Mouse (Mus musculus) cerebellum, adult (tissue): ENCODE results near the gene Speg.
A peak's percentile ranks its signal among the peaks of the same experiment; 100 is the strongest.

Experiments
- ATAC-seq: cut with Nextera tagmentation; 2 replicates; pipeline ENCODE4 v1.9.2; 2017; ENCODE audit warnings: mild to moderate bottlenecking, moderate library complexity, mixed read lengths; ENCODE audit not compliant: insufficient number of reproducible peaks, low FRiP score, low TSS enrichment

The Speg gene

GRCm38 (mm10) chr1:75455948-75456347 lies 80.9 kb downstream of the Speg start:
- no peak for ATAC-seq

GRCm38 (mm10) chr1:75456746-75457564 lies 81.9 kb downstream of the Speg start:
- ATAC-seq = no peak

GRCm38 (mm10) chr1:75457710-75458024 lies 82.6 kb downstream of the Speg start:
- ATAC-seq = no peak

DNA sequence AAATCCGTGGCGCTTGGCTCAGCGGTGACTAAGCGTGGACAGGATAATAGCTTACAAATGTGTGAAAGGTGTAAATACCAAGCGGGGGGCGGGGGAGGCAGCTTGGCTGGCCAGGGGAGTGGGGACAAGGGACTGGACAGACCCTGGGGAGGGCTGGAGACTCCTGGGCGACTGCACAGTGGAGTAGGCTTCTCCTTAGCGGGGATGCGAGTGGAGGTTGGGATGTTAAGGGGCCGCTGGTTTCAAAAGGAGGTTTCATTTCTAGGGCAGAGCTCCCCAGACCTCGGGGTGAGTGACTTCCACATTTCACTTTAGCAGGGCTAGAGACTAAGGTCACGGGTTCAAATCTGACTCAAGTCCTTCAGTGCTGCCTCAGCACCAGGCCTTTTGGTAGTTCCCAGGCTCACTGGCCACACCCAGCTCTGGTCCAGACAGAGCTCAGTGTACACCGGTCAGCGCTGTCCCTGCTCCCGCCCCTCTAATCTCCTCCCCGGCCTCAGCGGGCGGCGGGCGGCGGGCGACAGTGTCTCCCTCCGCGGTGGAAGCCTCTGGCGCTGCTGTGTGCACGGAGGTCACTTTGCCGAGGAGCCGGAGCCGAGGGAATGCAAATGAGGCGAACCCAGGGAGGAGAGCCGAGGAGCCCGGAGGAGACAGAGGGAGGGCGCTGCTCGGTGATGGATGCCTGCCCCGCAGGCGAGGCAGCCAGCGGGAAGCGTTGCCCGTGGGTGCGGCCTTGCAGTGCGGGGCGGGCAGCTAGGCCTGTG lies 83.1 kb downstream of the Speg start:
- ATAC-seq = peak; percentile 50; the same call in 1 of the 2 replicates

DNA sequence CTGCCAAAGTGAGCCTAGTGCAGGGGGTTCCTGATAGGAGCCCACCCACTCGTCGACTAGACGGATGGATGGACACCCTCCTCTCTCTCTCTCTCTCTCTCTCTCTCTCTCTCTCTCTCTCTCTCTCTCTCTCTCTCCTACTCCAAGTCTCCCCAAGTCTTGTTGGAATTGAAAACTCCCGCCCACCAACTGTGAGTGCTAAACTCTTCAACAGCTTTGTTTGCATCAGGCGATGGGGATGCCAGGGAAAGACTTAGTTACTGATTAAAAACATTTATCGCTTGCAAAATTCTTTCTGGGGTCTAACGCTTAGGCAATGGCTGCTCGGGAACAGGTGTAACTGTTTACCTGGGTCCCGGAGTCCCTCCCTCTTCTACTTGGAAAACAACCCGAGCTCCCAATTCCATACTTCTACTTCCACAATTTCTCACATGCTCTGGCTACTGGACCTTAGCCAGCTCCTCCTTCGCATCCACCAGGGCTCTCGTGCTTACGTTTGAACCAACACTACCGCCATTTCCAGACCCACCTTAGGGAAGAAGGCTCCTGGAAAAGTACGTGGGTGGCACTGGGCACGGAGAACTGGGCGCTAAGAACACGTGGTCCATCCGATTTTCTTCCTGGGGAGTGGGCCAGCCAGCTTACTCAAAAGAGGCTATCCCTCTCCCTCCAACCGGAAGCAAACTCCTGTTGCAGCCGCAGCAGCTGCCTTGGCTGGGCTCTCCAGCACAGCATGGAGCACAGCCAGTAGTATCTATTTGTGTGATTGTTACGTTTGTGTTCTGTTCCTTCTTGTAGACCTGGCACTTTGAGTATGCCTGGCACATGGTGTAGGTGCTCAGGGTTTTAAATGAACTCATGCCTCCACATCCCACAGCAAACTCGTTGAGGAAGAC lies 83.9 kb downstream of the Speg start:
- ATAC-seq = no peak

DNA sequence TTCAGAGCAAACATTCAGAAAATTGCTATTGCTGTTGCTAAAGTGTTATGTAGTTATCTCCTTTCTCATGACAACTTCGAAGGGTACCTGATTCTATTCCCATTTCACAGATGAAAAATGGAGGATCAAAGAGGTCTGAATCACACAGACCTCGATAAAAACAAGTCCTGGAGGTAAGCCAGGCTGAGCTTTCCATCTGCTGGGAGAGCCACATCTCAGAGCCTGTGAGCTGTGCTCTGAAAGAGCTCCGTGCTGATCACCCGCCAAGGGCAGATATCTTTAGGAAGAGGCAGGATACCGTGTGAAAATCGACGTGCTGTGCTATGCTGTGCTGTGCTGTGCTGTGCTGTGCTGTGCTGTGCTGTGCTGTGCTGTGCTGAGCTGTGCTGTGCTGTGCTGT lies 85.2 kb downstream of the Speg start:
- no peak for ATAC-seq

DNA sequence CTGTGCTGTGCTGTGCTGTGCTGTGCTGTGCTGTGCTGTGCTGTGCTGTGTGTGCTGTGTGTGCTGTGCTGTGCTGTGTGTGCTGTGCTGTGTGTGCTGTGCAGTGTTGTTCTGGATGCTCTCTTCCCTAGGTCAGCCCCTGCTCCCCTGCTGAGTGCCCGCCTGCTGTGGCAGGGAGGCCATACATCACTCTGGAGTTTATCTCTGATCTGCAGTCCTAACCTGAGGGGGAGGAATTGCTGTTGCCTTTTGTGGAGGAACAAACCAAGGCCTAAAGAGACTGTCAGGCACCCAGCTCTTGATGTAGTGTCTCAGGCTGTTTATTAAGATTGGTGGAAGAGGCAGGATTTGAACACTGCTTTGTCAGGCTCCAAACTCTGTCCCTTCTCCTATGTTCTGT lies 87.5 kb downstream of the Speg start:
- no peak for ATAC-seq

GRCm38 (mm10) chr1:75463652-75464204 lies 88.6 kb downstream of the Speg start:
- no peak for ATAC-seq

DNA sequence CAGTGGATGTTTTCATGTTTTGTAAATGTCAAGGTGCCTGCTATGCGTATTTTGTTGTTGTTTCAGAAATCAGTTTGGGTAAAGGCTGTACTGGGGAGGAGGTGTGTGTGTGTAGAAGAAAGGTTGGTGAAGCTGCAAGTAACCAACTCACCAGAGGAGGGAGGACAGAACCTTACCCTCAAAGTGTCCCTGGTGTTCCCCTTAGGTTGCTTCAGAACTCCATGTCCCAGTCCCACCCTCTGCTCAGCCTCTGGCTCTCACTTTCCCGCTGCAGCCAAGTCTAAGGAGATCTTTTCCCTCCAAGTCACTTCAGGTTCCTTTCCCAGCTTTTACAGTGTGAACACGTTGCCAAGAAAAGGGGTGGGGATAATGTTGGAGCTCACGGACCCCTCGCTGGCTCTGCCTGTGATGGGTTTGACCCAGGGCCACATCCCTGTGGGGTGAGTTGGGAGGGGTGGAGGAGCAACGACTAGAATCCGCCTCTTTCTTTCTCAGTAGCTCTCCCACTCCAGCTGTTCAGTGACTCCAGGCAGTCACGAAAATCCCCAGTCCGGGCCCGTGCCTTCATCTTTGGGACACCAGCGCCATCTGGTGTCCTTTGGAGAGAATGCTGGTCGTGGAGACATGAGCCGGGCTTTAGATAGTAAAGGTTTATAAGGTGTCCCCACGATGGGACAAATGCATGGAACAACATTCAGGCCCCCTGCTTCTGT lies 92.3 kb downstream of the Speg start:
- ATAC-seq = peak; percentile 67; the same call in 1 of the 2 replicates

- ATAC-seq = no peak
These were observed 94.3 kb downstream of the Speg start for GRCm38 (mm10) chr1:75469287-75469825.

DNA sequence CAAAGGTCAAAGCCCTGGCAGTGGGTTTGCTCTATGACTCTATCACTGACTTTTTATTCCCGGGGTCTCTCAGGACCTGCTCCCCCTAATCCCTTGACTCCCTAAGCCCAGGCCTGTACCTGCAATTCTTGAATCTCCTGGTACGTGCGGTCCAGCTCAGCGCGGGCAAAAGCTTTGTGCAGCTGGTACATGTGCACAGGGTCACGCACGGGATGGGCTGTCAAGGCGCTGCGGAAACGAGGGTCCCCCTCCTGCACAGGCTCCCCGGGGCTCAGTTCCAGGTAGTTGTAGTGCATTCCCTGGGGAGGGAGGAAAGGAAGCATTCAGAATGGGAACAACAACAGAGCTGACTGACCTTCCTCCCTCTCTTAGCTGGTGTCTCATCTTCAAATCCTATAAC lies 101.3 kb downstream of the Speg start:
- no peak for ATAC-seq

- ATAC-seq = peak; percentile 42
These were observed 102.3 kb downstream of the Speg start for GRCm38 (mm10) chr1:75477264-75477965.

GRCm38 (mm10) chr1:75477966-75478290 lies 102.8 kb downstream of the Speg start:
- ATAC-seq = no peak

- no peak; the same call in 1 of the 2 replicates for ATAC-seq
These were observed 103.4 kb downstream of the Speg start for GRCm38 (mm10) chr1:75478497-75478896.

GRCm38 (mm10) chr1:75478916-75479634 lies 104.0 kb downstream of the Speg start, which contains the start of the genes Chpf and Tmem198:
Gene Chpf, minus strand, starts transcription at chr1:75479307.
Gene Tmem198, plus strand, starts transcription at chr1:75479532.
- ATAC-seq = peak; percentile 50

DNA sequence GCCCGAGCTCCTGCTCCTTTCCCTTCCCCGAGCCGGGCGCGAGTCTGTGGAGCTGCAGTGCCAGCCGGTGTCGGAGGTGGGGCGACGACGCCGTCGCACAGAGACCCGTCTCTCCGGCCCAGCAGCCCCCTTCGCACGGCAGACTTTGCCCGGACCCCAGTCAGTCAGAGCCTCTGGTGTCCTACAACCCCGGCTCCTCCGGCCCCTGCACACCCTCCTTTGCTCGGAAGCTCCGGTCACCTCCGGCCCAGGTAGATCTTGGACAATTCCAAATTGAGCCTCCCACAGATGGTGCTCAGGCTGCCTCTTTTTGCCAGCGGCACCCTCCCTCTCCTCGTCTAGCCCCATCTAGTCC lies 104.5 kb downstream of the Speg start:
- ATAC-seq = peak; percentile 7; the same call in 1 of the 2 replicates

DNA sequence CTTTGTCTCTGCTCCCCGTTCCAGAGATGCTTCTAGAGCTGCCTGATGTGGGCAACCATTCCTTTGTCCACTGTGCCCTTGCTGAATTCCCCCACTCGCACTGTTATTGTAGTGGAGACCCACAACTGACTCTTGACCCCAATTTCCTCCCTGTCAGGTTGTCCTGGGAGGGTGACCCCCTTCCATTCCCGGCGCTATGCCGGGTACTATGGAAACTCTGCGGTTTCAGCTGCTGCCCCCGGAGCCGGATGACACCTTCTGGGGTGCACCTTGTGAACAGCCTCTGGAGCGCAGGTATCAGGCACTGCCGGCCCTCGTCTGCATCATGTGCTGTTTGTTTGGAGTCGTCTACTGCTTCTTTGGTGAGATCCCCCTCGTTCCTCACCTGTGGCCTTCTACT lies 104.9 kb downstream of the Speg start:
- no peak for ATAC-seq

- no peak for ATAC-seq
These were observed 105.6 kb downstream of the Speg start for GRCm38 (mm10) chr1:75480735-75481134.
